Mouse (Mus musculus) v-Abl transformed pro-B cells (cell line): Measurements from ENCODE around the gene Zbtb25.

ENCODE experiments used
- in situ Hi-C, 2 experiments: fragments of 400-800 bp; cut with MboI; formaldehyde crosslinking; loops; one replicate each; pipeline ENCODE4 v1.15.1; 2025; ENCODE audit not compliant: unreplicated experiment in 2 of 2

Zbtb25 gene

GRCm38 (mm10) chr12:76369206-76369977 lies at the start of gene Zbtb25:
Gene Zbtb25 (minus strand): TSS chr12:76369602.
- in situ Hi-C loops, result loop anchor here (10.0 to 25.0 kb wide), 5 partner anchors 593 to 1168 kb away; partner anchors contain the start of gene Max (in 1 of the 2)

- in situ Hi-C loops, result no loop called here
Observed at GRCm38 (mm10) chr12:76418346-76418745, 48.9 kb upstream of the Zbtb25 start.

- in situ Hi-C loops, result no loop called here
Observed at GRCm38 (mm10) chr12:76417433-76417854, 48.0 kb upstream of the Zbtb25 start, which contains the start of gene Ppp1r36. Gene Ppp1r36 (plus strand): TSS chr12:76417538.

GRCm38 (mm10) chr12:76415383-76416010 lies 46.1 kb upstream of the Zbtb25 start:
- in situ Hi-C loops, result no loop called here

- in situ Hi-C loops, result no loop called here
Observed at GRCm38 (mm10) chr12:76409166-76409565, 39.8 kb upstream of the Zbtb25 start.

GRCm38 (mm10) chr12:76407184-76407583 lies 37.8 kb upstream of the Zbtb25 start:
- in situ Hi-C loops, result no loop called here

- in situ Hi-C loops, result no loop called here
Observed at GRCm38 (mm10) chr12:76405971-76406370, 36.6 kb upstream of the Zbtb25 start.

- in situ Hi-C loops, result no loop called here
Observed at GRCm38 (mm10) chr12:76405183-76405970, 36.0 kb upstream of the Zbtb25 start.

- in situ Hi-C loops, result no loop called here
Observed at GRCm38 (mm10) chr12:76404836-76405182, 35.4 kb upstream of the Zbtb25 start.

GRCm38 (mm10) chr12:76403886-76404537 lies 34.6 kb upstream of the Zbtb25 start, which contains the start of gene Hspa2:
Gene Hspa2 (plus strand): TSS chr12:76404176.
- in situ Hi-C loops, result no loop called here

- in situ Hi-C loops, result no loop called here
Observed at GRCm38 (mm10) chr12:76402991-76403885, 33.8 kb upstream of the Zbtb25 start.

GRCm38 (mm10) chr12:76401674-76402073 lies 32.3 kb upstream of the Zbtb25 start:
- in situ Hi-C loops, result no loop called here

GRCm38 (mm10) chr12:76397281-76397680 lies 27.9 kb upstream of the Zbtb25 start:
- in situ Hi-C loops, result no loop called here

- in situ Hi-C loops, result no loop called here
Observed at GRCm38 (mm10) chr12:76392979-76393378, 23.6 kb upstream of the Zbtb25 start.

- in situ Hi-C loops, result no loop called here
Observed at GRCm38 (mm10) chr12:76391595-76392271, 22.3 kb upstream of the Zbtb25 start.

- in situ Hi-C loops, result no loop called here
Observed at GRCm38 (mm10) chr12:76388794-76389193, 19.4 kb upstream of the Zbtb25 start.

- in situ Hi-C loops, result no loop called here
Observed at GRCm38 (mm10) chr12:76385342-76385741, 15.9 kb upstream of the Zbtb25 start.

GRCm38 (mm10) chr12:76380151-76380550 lies 10.7 kb upstream of the Zbtb25 start:
- in situ Hi-C loops, result no loop called here

- in situ Hi-C loops, result loop anchor here in 1 of 2 experiments (5.0 kb wide), 1 partner anchor 36 kb away; no protein-coding TSS in a partner anchor
Observed at GRCm38 (mm10) chr12:76378556-76378955, 9.2 kb upstream of the Zbtb25 start.
